Mouse (Mus musculus): ENCODE measurements around the gene Psmb8. TPM values are rescaled to one million over a fixed set of nuclear protein-coding genes. Genes with fewer than 3 reads are reported as not detected.
"Not testable (repeated sequence)": the region's sequence is repeated elsewhere in the genome, so short reads cannot be mapped to it uniquely, and the experiment has no call there.

Psmb8 gene
- polyA plus RNA-seq, 1 experiment from 2014 or later, result 4.1 TPM

GRCm38 (mm10) chr17:34230971-34231370 lies 33.5 kb downstream of the Psmb8 start:
- H3K27ac ChIP-seq (ENCODE audit: low read depth, low read length); H3K4me1 ChIP-seq (ENCODE audit: control insufficient read depth, insufficient read depth, low read depth, low read length); ATAC-seq; H3K9me3 ChIP-seq (ENCODE audit: control insufficient read depth, low read length); H3K4me3 ChIP-seq (ENCODE audit: low read length); H3K36me3 ChIP-seq (ENCODE audit: control insufficient read depth, insufficient read depth, low read length); H3K4me2 ChIP-seq (ENCODE audit: low read length); H3K9ac ChIP-seq (ENCODE audit: low read depth, low read length); H3K27me3 ChIP-seq (replicated peaks; ENCODE audit: control insufficient read depth, insufficient read depth, low read length): not testable (repeated sequence)
- 97% methylated on average over 4 of the region's 9 CpGs for WGBS

- H3K4me1 ChIP-seq (ENCODE audit: control insufficient read depth, insufficient read depth, low read depth, low read length); H3K36me3 ChIP-seq (ENCODE audit: control insufficient read depth, insufficient read depth, low read length); ATAC-seq; H3K4me3 ChIP-seq (ENCODE audit: low read length); H3K9me3 ChIP-seq (ENCODE audit: control insufficient read depth, low read length); H3K9ac ChIP-seq (ENCODE audit: low read depth, low read length); H3K27me3 ChIP-seq (replicated peaks; ENCODE audit: control insufficient read depth, insufficient read depth, low read length); H3K4me2 ChIP-seq (ENCODE audit: low read length); H3K27ac ChIP-seq (ENCODE audit: low read depth, low read length): not testable (repeated sequence)
- 98% methylated on average over 3 of the region's 7 CpGs for WGBS
These were observed 34.5 kb downstream of the Psmb8 start for GRCm38 (mm10) chr17:34232021-34232420.

- H3K9ac ChIP-seq (ENCODE audit: low read depth, low read length), result no peak overlapping the region
- H3K27me3 ChIP-seq (replicated peaks; ENCODE audit: control insufficient read depth, insufficient read depth, low read length), result no peaks in the 10 kb centered on the region
- H3K4me2 ChIP-seq (ENCODE audit: low read length), result no peak overlapping the region
- no peaks in the 10 kb centered on the region for H3K9me3 ChIP-seq (ENCODE audit: control insufficient read depth, low read length)
- peak; percentile 74; the same call in 1 of the 2 replicates for ATAC-seq
- no peak overlapping the region for H3K4me3 ChIP-seq (ENCODE audit: low read length)
- no peaks in the 10 kb centered on the region for H3K4me1 ChIP-seq (ENCODE audit: control insufficient read depth, insufficient read depth, low read depth, low read length)
- 49% methylated on average over 9 of the region's 9 CpGs for WGBS
- no peak overlapping the region for H3K27ac ChIP-seq (ENCODE audit: low read depth, low read length)
- H3K36me3 ChIP-seq (ENCODE audit: control insufficient read depth, insufficient read depth, low read length), result no peaks in the 10 kb centered on the region
These were observed 37.4 kb downstream of the Psmb8 start for GRCm38 (mm10) chr17:34234926-34235325.

GRCm38 (mm10) chr17:34236691-34237090 lies 39.2 kb downstream of the Psmb8 start:
- no peak for ATAC-seq
- H3K36me3 ChIP-seq (ENCODE audit: control insufficient read depth, insufficient read depth, low read length), result no peaks in the 10 kb centered on the region
- 83% methylated on average over 5 of the region's 5 CpGs for WGBS
- no peak overlapping the region for H3K27ac ChIP-seq (ENCODE audit: low read depth, low read length)
- H3K9me3 ChIP-seq (ENCODE audit: control insufficient read depth, low read length), result peaks cover under 1% of the 10 kb centered on the region
- no peak overlapping the region for H3K9ac ChIP-seq (ENCODE audit: low read depth, low read length)
- H3K27me3 ChIP-seq (replicated peaks; ENCODE audit: control insufficient read depth, insufficient read depth, low read length), result no peaks in the 10 kb centered on the region
- H3K4me3 ChIP-seq (ENCODE audit: low read length), result no peak overlapping the region
- H3K4me2 ChIP-seq (ENCODE audit: low read length), result no peak overlapping the region
- H3K4me1 ChIP-seq (ENCODE audit: control insufficient read depth, insufficient read depth, low read depth, low read length), result no peaks in the 10 kb centered on the region

GRCm38 (mm10) chr17:34237741-34238140 lies 40.2 kb downstream of the Psmb8 start:
- no peaks in the 10 kb centered on the region for H3K27me3 ChIP-seq (replicated peaks; ENCODE audit: control insufficient read depth, insufficient read depth, low read length)
- no peak overlapping the region for H3K4me3 ChIP-seq (ENCODE audit: low read length)
- peaks cover 3% of the 10 kb centered on the region for H3K9me3 ChIP-seq (ENCODE audit: control insufficient read depth, low read length)
- H3K36me3 ChIP-seq (ENCODE audit: control insufficient read depth, insufficient read depth, low read length), result no peaks in the 10 kb centered on the region
- 80% methylated on average over 3 of the region's 3 CpGs for WGBS
- H3K27ac ChIP-seq (ENCODE audit: low read depth, low read length), result no peak overlapping the region
- ATAC-seq, result no peak
- no peak overlapping the region for H3K4me2 ChIP-seq (ENCODE audit: low read length)
- H3K9ac ChIP-seq (ENCODE audit: low read depth, low read length), result no peak overlapping the region
- H3K4me1 ChIP-seq (ENCODE audit: control insufficient read depth, insufficient read depth, low read depth, low read length), result no peaks in the 10 kb centered on the region

GRCm38 (mm10) chr17:34238706-34239105 lies 41.2 kb downstream of the Psmb8 start, which contains the start of gene H2-Ob:
Gene H2-Ob, plus strand, starts transcription at chr17:34238903.
- Histone ChIP-seq H3K9me3 (ENCODE audit: control insufficient read depth, low read length) (peaks cover 3% of the 10 kb centered on the region), H3K4me2 (ENCODE audit: low read length) (no peak within 1 kb of the TSS), H3K36me3 (ENCODE audit: control insufficient read depth, insufficient read depth, low read length) (no peaks in the 10 kb centered on the region), H3K4me3 (ENCODE audit: low read length) (no peak within 1 kb of the TSS), H3K9ac (ENCODE audit: low read depth, low read length) (no peak within 1 kb of the TSS), H3K4me1 (ENCODE audit: control insufficient read depth, insufficient read depth, low read depth, low read length) (no peaks in the 10 kb centered on the region), H3K27me3 (replicated peaks; ENCODE audit: control insufficient read depth, insufficient read depth, low read length) (no peaks in the 10 kb centered on the region), H3K27ac (ENCODE audit: low read depth, low read length) (no peak within 1 kb of the TSS)
- WGBS, result 60% methylated on average over 3 of the region's 3 CpGs
- ATAC-seq, result no peak

- no peak for ATAC-seq
These were observed 42.1 kb downstream of the Psmb8 start for GRCm38 (mm10) chr17:34239601-34240041.

GRCm38 (mm10) chr17:34240366-34240765 lies 42.8 kb downstream of the Psmb8 start:
- Histone ChIP-seq H3K4me1 (ENCODE audit: control insufficient read depth, insufficient read depth, low read depth, low read length) (no peaks in the 10 kb centered on the region), H3K9ac (ENCODE audit: low read depth, low read length) (no peak overlapping the region), H3K27me3 (replicated peaks; ENCODE audit: control insufficient read depth, insufficient read depth, low read length) (no peaks in the 10 kb centered on the region), H3K4me3 (ENCODE audit: low read length) (no peak overlapping the region), H3K27ac (ENCODE audit: low read depth, low read length) (no peak overlapping the region), H3K4me2 (ENCODE audit: low read length) (no peak overlapping the region), H3K36me3 (ENCODE audit: control insufficient read depth, insufficient read depth, low read length) (no peaks in the 10 kb centered on the region), H3K9me3 (ENCODE audit: control insufficient read depth, low read length) (peaks cover 3% of the 10 kb centered on the region)
- 71% methylated on average over 3 of the region's 3 CpGs for WGBS
- no peak for ATAC-seq

More at GRCm38 (mm10) chr17:34239601-34240041, 42.1 kb downstream of the Psmb8 start:
- no peak overlapping the region for H3K4me2 ChIP-seq (ENCODE audit: low read length)
- H3K9ac ChIP-seq (ENCODE audit: low read depth, low read length), result no peak overlapping the region
- no peak overlapping the region for H3K4me3 ChIP-seq (ENCODE audit: low read length)
- H3K9me3 ChIP-seq (ENCODE audit: control insufficient read depth, low read length), result peaks cover 3% of the 10 kb centered on the region
- no peaks in the 10 kb centered on the region for H3K4me1 ChIP-seq (ENCODE audit: control insufficient read depth, insufficient read depth, low read depth, low read length)
- H3K27ac ChIP-seq (ENCODE audit: low read depth, low read length), result no peak overlapping the region
- no peaks in the 10 kb centered on the region for H3K36me3 ChIP-seq (ENCODE audit: control insufficient read depth, insufficient read depth, low read length)
- WGBS, result 76% methylated on average over 10 of the region's 10 CpGs
- no peaks in the 10 kb centered on the region for H3K27me3 ChIP-seq (replicated peaks; ENCODE audit: control insufficient read depth, insufficient read depth, low read length)

GRCm38 (mm10) chr17:34240916-34241315 lies 43.4 kb downstream of the Psmb8 start:
- 80% methylated on average over 6 of the region's 6 CpGs for WGBS
- Histone ChIP-seq H3K4me3 (ENCODE audit: low read length) (no peak overlapping the region), H3K36me3 (ENCODE audit: control insufficient read depth, insufficient read depth, low read length) (no peaks in the 10 kb centered on the region), H3K27me3 (replicated peaks; ENCODE audit: control insufficient read depth, insufficient read depth, low read length) (no peaks in the 10 kb centered on the region), H3K9me3 (ENCODE audit: control insufficient read depth, low read length) (peaks cover 3% of the 10 kb centered on the region), H3K4me1 (ENCODE audit: control insufficient read depth, insufficient read depth, low read depth, low read length) (no peaks in the 10 kb centered on the region), H3K4me2 (ENCODE audit: low read length) (no peak overlapping the region), H3K9ac (ENCODE audit: low read depth, low read length) (no peak overlapping the region), H3K27ac (ENCODE audit: low read depth, low read length) (no peak overlapping the region)
- ATAC-seq, result no peak

GRCm38 (mm10) chr17:34244656-34245055 lies 47.1 kb downstream of the Psmb8 start:
- no peaks in the 10 kb centered on the region for H3K36me3 ChIP-seq (ENCODE audit: control insufficient read depth, insufficient read depth, low read length)
- peaks cover 3% of the 10 kb centered on the region for H3K9me3 ChIP-seq (ENCODE audit: control insufficient read depth, low read length)
- ATAC-seq, result no peak
- H3K4me2 ChIP-seq (ENCODE audit: low read length), result no peak overlapping the region
- H3K27me3 ChIP-seq (replicated peaks; ENCODE audit: control insufficient read depth, insufficient read depth, low read length), result no peaks in the 10 kb centered on the region
- H3K9ac ChIP-seq (ENCODE audit: low read depth, low read length), result no peak overlapping the region
- H3K27ac ChIP-seq (ENCODE audit: low read depth, low read length), result no peak overlapping the region
- no peak overlapping the region for H3K4me3 ChIP-seq (ENCODE audit: low read length)
- 77% methylated on average over 4 of the region's 4 CpGs for WGBS
- no peaks in the 10 kb centered on the region for H3K4me1 ChIP-seq (ENCODE audit: control insufficient read depth, insufficient read depth, low read depth, low read length)
